Mouse (Mus musculus): Measurements from ENCODE around the gene Ninj2. TPM values are rescaled to one million over a fixed set of nuclear protein-coding genes. Genes with fewer than 3 reads are reported as not detected.

Gene Ninj2
- polyA plus RNA-seq, 1 experiment from 2014 or later, result not detected

- no peaks in the 10 kb centered on the region for H3K27me3 ChIP-seq
- H3K9ac ChIP-seq (replicated peaks), result no peak overlapping the region
- no peak for ATAC-seq (ENCODE audit: low FRiP score, low read depth)
- no peak overlapping the region for H3K4me3 ChIP-seq
- WGBS, result 81% methylated on average over 4 of the region's 4 CpGs
- H3K36me3 ChIP-seq, result no peaks in the 10 kb centered on the region
- no peak overlapping the region for H3K4me2 ChIP-seq (replicated peaks)
- no peaks in the 10 kb centered on the region for H3K9me3 ChIP-seq
- H3K27ac ChIP-seq (replicated peaks), result no peak overlapping the region
- H3K4me1 ChIP-seq, result no peaks in the 10 kb centered on the region
Observed at GRCm38 (mm10) chr6:120167574-120167973, 74.4 kb downstream of the Ninj2 start.

GRCm38 (mm10) chr6:120172294-120173017 is 79.3 kb downstream of the Ninj2 start:
- no peaks in the 10 kb centered on the region for H3K36me3 ChIP-seq
- H3K4me2 ChIP-seq (replicated peaks), result no peak overlapping the region
- no peak overlapping the region for H3K27ac ChIP-seq (replicated peaks)
- no peak overlapping the region for H3K9ac ChIP-seq (replicated peaks)
- ATAC-seq (ENCODE audit: low FRiP score, low read depth), result no peak
- H3K4me3 ChIP-seq, result no peak overlapping the region
- 85% methylated on average over 8 of the region's 8 CpGs for WGBS
- no peaks in the 10 kb centered on the region for H3K9me3 ChIP-seq
- H3K4me1 ChIP-seq, result no peaks in the 10 kb centered on the region
- H3K27me3 ChIP-seq, result no peaks in the 10 kb centered on the region

- H3K27me3 ChIP-seq, result no peaks in the 10 kb centered on the region
- no peaks in the 10 kb centered on the region for H3K36me3 ChIP-seq
- H3K4me1 ChIP-seq, result no peaks in the 10 kb centered on the region
- H3K4me2 ChIP-seq (replicated peaks), result no peak overlapping the region
- no peaks in the 10 kb centered on the region for H3K9me3 ChIP-seq
- H3K4me3 ChIP-seq, result no peak overlapping the region
- 87% methylated on average over 6 of the region's 6 CpGs for WGBS
- no peak for ATAC-seq (ENCODE audit: low FRiP score, low read depth)
- H3K9ac ChIP-seq (replicated peaks), result 0 out of 2 replicates have a peak overlapping the region, but pooled peaks have one; percentile 39
- no peak overlapping the region; the same call in 1 of the 2 replicates for H3K27ac ChIP-seq (replicated peaks)
Observed at GRCm38 (mm10) chr6:120174028-120174601, 81.0 kb downstream of the Ninj2 start.

GRCm38 (mm10) chr6:120174602-120175115 is 81.5 kb downstream of the Ninj2 start:
- Histone ChIP-seq H3K4me2 (replicated peaks) (no peak overlapping the region), H3K27ac (replicated peaks) (no peak overlapping the region), H3K4me3 (no peak overlapping the region), H3K36me3 (no peaks in the 10 kb centered on the region), H3K4me1 (no peaks in the 10 kb centered on the region), H3K9me3 (no peaks in the 10 kb centered on the region), H3K27me3 (no peaks in the 10 kb centered on the region), H3K9ac (replicated peaks) (no peak overlapping the region)
- WGBS, result 79% methylated on average over 7 of the region's 7 CpGs
- no peak for ATAC-seq (ENCODE audit: low FRiP score, low read depth)

- no peaks in the 10 kb centered on the region for H3K9me3 ChIP-seq
- no peak overlapping the region for H3K4me2 ChIP-seq (replicated peaks)
- H3K27ac ChIP-seq (replicated peaks), result no peak overlapping the region
- no peaks in the 10 kb centered on the region for H3K27me3 ChIP-seq
- WGBS, result 93% methylated on average over 4 of the region's 4 CpGs
- no peaks in the 10 kb centered on the region for H3K4me1 ChIP-seq
- H3K36me3 ChIP-seq, result no peaks in the 10 kb centered on the region
- ATAC-seq (ENCODE audit: low FRiP score, low read depth), result no peak
- no peak overlapping the region for H3K4me3 ChIP-seq
- no peak overlapping the region for H3K9ac ChIP-seq (replicated peaks)
Observed at GRCm38 (mm10) chr6:120175650-120176049, 82.5 kb downstream of the Ninj2 start.

GRCm38 (mm10) chr6:120179044-120179755 is 86.0 kb downstream of the Ninj2 start:
- no peak for ATAC-seq (ENCODE audit: low FRiP score, low read depth)
- H3K36me3 ChIP-seq, result no peaks in the 10 kb centered on the region
- H3K9me3 ChIP-seq, result no peaks in the 10 kb centered on the region
- 87% methylated on average over 6 of the region's 6 CpGs for WGBS
- H3K4me2 ChIP-seq (replicated peaks), result no peak overlapping the region
- H3K27me3 ChIP-seq, result no peaks in the 10 kb centered on the region
- no peaks in the 10 kb centered on the region for H3K4me1 ChIP-seq
- no peak overlapping the region for H3K4me3 ChIP-seq
- no peak overlapping the region for H3K27ac ChIP-seq (replicated peaks)
- H3K9ac ChIP-seq (replicated peaks), result no peak overlapping the region

GRCm38 (mm10) chr6:120179756-120180206 is 86.6 kb downstream of the Ninj2 start:
- WGBS, result 77% methylated on average over 8 of the region's 8 CpGs
- no peak overlapping the region for H3K27ac ChIP-seq (replicated peaks)
- H3K27me3 ChIP-seq, result no peaks in the 10 kb centered on the region
- no peak for ATAC-seq (ENCODE audit: low FRiP score, low read depth)
- no peak overlapping the region for H3K4me3 ChIP-seq
- H3K9me3 ChIP-seq, result no peaks in the 10 kb centered on the region
- H3K36me3 ChIP-seq, result no peaks in the 10 kb centered on the region
- no peaks in the 10 kb centered on the region for H3K4me1 ChIP-seq
- no peak overlapping the region for H3K9ac ChIP-seq (replicated peaks)
- H3K4me2 ChIP-seq (replicated peaks), result no peak overlapping the region

GRCm38 (mm10) chr6:120180492-120180891 is 87.3 kb downstream of the Ninj2 start:
- no peak overlapping the region for H3K4me2 ChIP-seq (replicated peaks)
- H3K27ac ChIP-seq (replicated peaks), result no peak overlapping the region
- H3K36me3 ChIP-seq, result no peaks in the 10 kb centered on the region
- no peaks in the 10 kb centered on the region for H3K27me3 ChIP-seq
- no peak overlapping the region for H3K9ac ChIP-seq (replicated peaks)
- H3K9me3 ChIP-seq, result no peaks in the 10 kb centered on the region
- no peak overlapping the region for H3K4me3 ChIP-seq
- ATAC-seq (ENCODE audit: low FRiP score, low read depth), result no peak
- 73% methylated on average over 4 of the region's 4 CpGs for WGBS
- H3K4me1 ChIP-seq, result no peaks in the 10 kb centered on the region

- 0 out of 2 replicates have a peak, but pooled peaks cover 13% of the 10 kb centered on the region for H3K27me3 ChIP-seq
- H3K36me3 ChIP-seq, result no peaks in the 10 kb centered on the region
- WGBS, result 97% methylated on average over 5 of the region's 5 CpGs
- H3K4me3 ChIP-seq, result no peak overlapping the region
- no peak overlapping the region for H3K4me2 ChIP-seq (replicated peaks)
- H3K27ac ChIP-seq (replicated peaks), result no peak overlapping the region
- no peak overlapping the region for H3K9ac ChIP-seq (replicated peaks)
- ATAC-seq (ENCODE audit: low FRiP score, low read depth), result no peak
- no peaks in the 10 kb centered on the region for H3K4me1 ChIP-seq
- no peaks in the 10 kb centered on the region for H3K9me3 ChIP-seq
Observed at GRCm38 (mm10) chr6:120182160-120182559, 89.0 kb downstream of the Ninj2 start.

GRCm38 (mm10) chr6:120183771-120184170 is 90.6 kb downstream of the Ninj2 start:
- H3K36me3 ChIP-seq, result no peaks in the 10 kb centered on the region
- H3K9ac ChIP-seq (replicated peaks), result no peak overlapping the region
- no peaks in the 10 kb centered on the region for H3K9me3 ChIP-seq
- no peak overlapping the region for H3K27ac ChIP-seq (replicated peaks)
- H3K4me2 ChIP-seq (replicated peaks), result no peak overlapping the region
- H3K4me3 ChIP-seq, result no peak overlapping the region
- 0 out of 2 replicates have a peak, but pooled peaks cover 22% of the 10 kb centered on the region for H3K27me3 ChIP-seq
- 94% methylated on average over 4 of the region's 4 CpGs for WGBS
- peaks cover 14% of the 10 kb centered on the region for H3K4me1 ChIP-seq
- ATAC-seq (ENCODE audit: low FRiP score, low read depth), result no peak

GRCm38 (mm10) chr6:120185012-120185730 is 92.0 kb downstream of the Ninj2 start:
- Histone ChIP-seq H3K9me3 (no peaks in the 10 kb centered on the region), H3K4me3 (no peak overlapping the region), H3K27me3 (0 out of 2 replicates have a peak, but pooled peaks cover 22% of the 10 kb centered on the region), H3K4me2 (replicated peaks) (no peak overlapping the region), H3K4me1 (peaks cover 17% of the 10 kb centered on the region), H3K27ac (replicated peaks) (no peak overlapping the region), H3K36me3 (no peaks in the 10 kb centered on the region), H3K9ac (replicated peaks) (no peak overlapping the region)
- no peak for ATAC-seq (ENCODE audit: low FRiP score, low read depth)
- 91% methylated on average over 12 of the region's 12 CpGs for WGBS
